Mouse (Mus musculus): ENCODE measurements around the gene Ddah1. TPM values are rescaled to one million over a fixed set of nuclear protein-coding genes. Genes with fewer than 3 reads are reported as not detected.
A peak's percentile ranks its signal among the peaks of the same experiment; 100 is the strongest.

The Ddah1 gene
- polyA plus RNA-seq, 1 experiment from 2014 or later, result 17.7 TPM

GRCm38 (mm10) chr3:145775862-145776261 lies 17.4 kb downstream of the Ddah1 start:
- H3K4me1 ChIP-seq (ENCODE audit: control insufficient read depth, insufficient read depth, low read length), result 0 out of 2 replicates have a peak, but pooled peaks cover 6% of the 10 kb centered on the region
- no peak overlapping the region for H3K4me3 ChIP-seq (replicated peaks; ENCODE audit: low read length)
- peak; percentile 35; the same call in 1 of the 2 replicates for ATAC-seq (ENCODE audit: insufficient read depth, low FRiP score)
- H3K9ac ChIP-seq (ENCODE audit: low read length), result no peak overlapping the region
- H3K27ac ChIP-seq (ENCODE audit: low read length), result no peak overlapping the region
- no peak overlapping the region for H3K4me2 ChIP-seq (ENCODE audit: low read depth, low read length)
- no peaks in the 10 kb centered on the region for H3K36me3 ChIP-seq (ENCODE audit: control insufficient read depth, insufficient read depth, low read length)
- H3K27me3 ChIP-seq (ENCODE audit: control insufficient read depth, insufficient read depth, low read length), result no peaks in the 10 kb centered on the region
- H3K9me3 ChIP-seq (replicated peaks; ENCODE audit: control insufficient read depth, low read length), result no peaks in the 10 kb centered on the region
- WGBS, result 72% methylated on average over 5 of the region's 5 CpGs

GRCm38 (mm10) chr3:145777006-145777405 lies 18.5 kb downstream of the Ddah1 start:
- Histone ChIP-seq H3K9ac (ENCODE audit: low read length) (no peak overlapping the region), H3K4me2 (ENCODE audit: low read depth, low read length) (no peak overlapping the region), H3K4me1 (ENCODE audit: control insufficient read depth, insufficient read depth, low read length) (0 out of 2 replicates have a peak, but pooled peaks cover 6% of the 10 kb centered on the region), H3K27ac (ENCODE audit: low read length) (no peak overlapping the region), H3K36me3 (ENCODE audit: control insufficient read depth, insufficient read depth, low read length) (no peaks in the 10 kb centered on the region), H3K27me3 (ENCODE audit: control insufficient read depth, insufficient read depth, low read length) (no peaks in the 10 kb centered on the region), H3K4me3 (replicated peaks; ENCODE audit: low read length) (no peak overlapping the region), H3K9me3 (replicated peaks; ENCODE audit: control insufficient read depth, low read length) (no peaks in the 10 kb centered on the region)
- WGBS, result 90% methylated on average over 15 of the region's 15 CpGs
- ATAC-seq (ENCODE audit: insufficient read depth, low FRiP score), result no peak

- no peak for ATAC-seq (ENCODE audit: insufficient read depth, low FRiP score)
- H3K9me3 ChIP-seq (replicated peaks; ENCODE audit: control insufficient read depth, low read length), result no peaks in the 10 kb centered on the region
- H3K4me1 ChIP-seq (ENCODE audit: control insufficient read depth, insufficient read depth, low read length), result 0 out of 2 replicates have a peak, but pooled peaks cover 6% of the 10 kb centered on the region
- WGBS, result 75% methylated on average over 6 of the region's 6 CpGs
- H3K36me3 ChIP-seq (ENCODE audit: control insufficient read depth, insufficient read depth, low read length), result no peaks in the 10 kb centered on the region
- no peaks in the 10 kb centered on the region for H3K27me3 ChIP-seq (ENCODE audit: control insufficient read depth, insufficient read depth, low read length)
- no peak overlapping the region for H3K4me3 ChIP-seq (replicated peaks; ENCODE audit: low read length)
- no peak overlapping the region for H3K9ac ChIP-seq (ENCODE audit: low read length)
- no peak overlapping the region for H3K4me2 ChIP-seq (ENCODE audit: low read depth, low read length)
- no peak overlapping the region for H3K27ac ChIP-seq (ENCODE audit: low read length)
Observed at GRCm38 (mm10) chr3:145778406-145778922, 20.0 kb downstream of the Ddah1 start.

GRCm38 (mm10) chr3:145779279-145779973 lies 21.0 kb downstream of the Ddah1 start:
- 0 out of 2 replicates have a peak, but pooled peaks cover 6% of the 10 kb centered on the region for H3K4me1 ChIP-seq (ENCODE audit: control insufficient read depth, insufficient read depth, low read length)
- no peaks in the 10 kb centered on the region for H3K9me3 ChIP-seq (replicated peaks; ENCODE audit: control insufficient read depth, low read length)
- H3K27ac ChIP-seq (ENCODE audit: low read length), result peak overlapping the region; percentile 12; the same call in 1 of the 2 replicates
- H3K4me2 ChIP-seq (ENCODE audit: low read depth, low read length), result no peak overlapping the region
- H3K4me3 ChIP-seq (replicated peaks; ENCODE audit: low read length), result no peak overlapping the region
- WGBS, result 29% methylated on average over 5 of the region's 5 CpGs
- no peaks in the 10 kb centered on the region for H3K36me3 ChIP-seq (ENCODE audit: control insufficient read depth, insufficient read depth, low read length)
- no peaks in the 10 kb centered on the region for H3K27me3 ChIP-seq (ENCODE audit: control insufficient read depth, insufficient read depth, low read length)
- H3K9ac ChIP-seq (ENCODE audit: low read length), result no peak overlapping the region
- no peak for ATAC-seq (ENCODE audit: insufficient read depth, low FRiP score)

GRCm38 (mm10) chr3:145780784-145781442 lies 22.4 kb downstream of the Ddah1 start:
- Histone ChIP-seq H3K4me1 (ENCODE audit: control insufficient read depth, insufficient read depth, low read length) (0 out of 2 replicates have a peak, but pooled peaks cover 6% of the 10 kb centered on the region), H3K27ac (ENCODE audit: low read length) (no peak overlapping the region), H3K9ac (ENCODE audit: low read length) (no peak overlapping the region), H3K36me3 (ENCODE audit: control insufficient read depth, insufficient read depth, low read length) (no peaks in the 10 kb centered on the region), H3K27me3 (ENCODE audit: control insufficient read depth, insufficient read depth, low read length) (no peaks in the 10 kb centered on the region), H3K4me2 (ENCODE audit: low read depth, low read length) (no peak overlapping the region), H3K9me3 (replicated peaks; ENCODE audit: control insufficient read depth, low read length) (no peaks in the 10 kb centered on the region), H3K4me3 (replicated peaks; ENCODE audit: low read length) (no peak overlapping the region)
- WGBS, result 57% methylated on average over 14 of the region's 14 CpGs
- peak; percentile 70 for ATAC-seq (ENCODE audit: insufficient read depth, low FRiP score)

GRCm38 (mm10) chr3:145785244-145785643 lies 26.8 kb downstream of the Ddah1 start:
- H3K4me2 ChIP-seq (ENCODE audit: low read depth, low read length), result no peak overlapping the region
- no peaks in the 10 kb centered on the region for H3K36me3 ChIP-seq (ENCODE audit: control insufficient read depth, insufficient read depth, low read length)
- 0 out of 2 replicates have a peak, but pooled peaks cover 3% of the 10 kb centered on the region for H3K4me1 ChIP-seq (ENCODE audit: control insufficient read depth, insufficient read depth, low read length)
- no peak overlapping the region for H3K27ac ChIP-seq (ENCODE audit: low read length)
- no peaks in the 10 kb centered on the region for H3K9me3 ChIP-seq (replicated peaks; ENCODE audit: control insufficient read depth, low read length)
- ATAC-seq (ENCODE audit: insufficient read depth, low FRiP score), result no peak
- WGBS, result 64% methylated on average over 7 of the region's 7 CpGs
- no peak overlapping the region for H3K9ac ChIP-seq (ENCODE audit: low read length)
- no peaks in the 10 kb centered on the region for H3K27me3 ChIP-seq (ENCODE audit: control insufficient read depth, insufficient read depth, low read length)
- no peak overlapping the region for H3K4me3 ChIP-seq (replicated peaks; ENCODE audit: low read length)

- Histone ChIP-seq H3K4me3 (replicated peaks; ENCODE audit: low read length) (no peak overlapping the region), H3K36me3 (ENCODE audit: control insufficient read depth, insufficient read depth, low read length) (no peaks in the 10 kb centered on the region), H3K4me2 (ENCODE audit: low read depth, low read length) (no peak overlapping the region), H3K9ac (ENCODE audit: low read length) (no peak overlapping the region), H3K27ac (ENCODE audit: low read length) (no peak overlapping the region), H3K9me3 (replicated peaks; ENCODE audit: control insufficient read depth, low read length) (no peaks in the 10 kb centered on the region), H3K4me1 (ENCODE audit: control insufficient read depth, insufficient read depth, low read length) (0 out of 2 replicates have a peak, but pooled peaks cover 14% of the 10 kb centered on the region), H3K27me3 (ENCODE audit: control insufficient read depth, insufficient read depth, low read length) (no peaks in the 10 kb centered on the region)
- no peak for ATAC-seq (ENCODE audit: insufficient read depth, low FRiP score)
- 78% methylated on average over 9 of the region's 9 CpGs for whole genome bisulfite sequencing
Observed at GRCm38 (mm10) chr3:145787303-145787702, 28.8 kb downstream of the Ddah1 start.

GRCm38 (mm10) chr3:145789114-145789513 lies 30.6 kb downstream of the Ddah1 start:
- H3K4me3 ChIP-seq (replicated peaks; ENCODE audit: low read length), result no peak overlapping the region
- no peak overlapping the region for H3K27ac ChIP-seq (ENCODE audit: low read length)
- no peak overlapping the region for H3K9ac ChIP-seq (ENCODE audit: low read length)
- H3K4me1 ChIP-seq (ENCODE audit: control insufficient read depth, insufficient read depth, low read length), result peaks cover 19% of the 10 kb centered on the region; the same call in 1 of the 2 replicates
- WGBS, result 85% methylated on average over 7 of the region's 7 CpGs
- no peaks in the 10 kb centered on the region for H3K36me3 ChIP-seq (ENCODE audit: control insufficient read depth, insufficient read depth, low read length)
- H3K9me3 ChIP-seq (replicated peaks; ENCODE audit: control insufficient read depth, low read length), result no peaks in the 10 kb centered on the region
- ATAC-seq (ENCODE audit: insufficient read depth, low FRiP score), result no peak
- no peak overlapping the region for H3K4me2 ChIP-seq (ENCODE audit: low read depth, low read length)
- H3K27me3 ChIP-seq (ENCODE audit: control insufficient read depth, insufficient read depth, low read length), result no peaks in the 10 kb centered on the region

- H3K4me3 ChIP-seq (replicated peaks; ENCODE audit: low read length), result no peak overlapping the region
- 63% methylated on average over 3 of the region's 3 CpGs for WGBS
- no peaks in the 10 kb centered on the region for H3K36me3 ChIP-seq (ENCODE audit: control insufficient read depth, insufficient read depth, low read length)
- no peaks in the 10 kb centered on the region for H3K27me3 ChIP-seq (ENCODE audit: control insufficient read depth, insufficient read depth, low read length)
- no peak for ATAC-seq (ENCODE audit: insufficient read depth, low FRiP score)
- no peaks in the 10 kb centered on the region for H3K9me3 ChIP-seq (replicated peaks; ENCODE audit: control insufficient read depth, low read length)
- H3K9ac ChIP-seq (ENCODE audit: low read length), result no peak overlapping the region
- H3K4me1 ChIP-seq (ENCODE audit: control insufficient read depth, insufficient read depth, low read length), result peaks cover 19% of the 10 kb centered on the region; the same call in 1 of the 2 replicates
- no peak overlapping the region for H3K27ac ChIP-seq (ENCODE audit: low read length)
- H3K4me2 ChIP-seq (ENCODE audit: low read depth, low read length), result no peak overlapping the region
Observed at GRCm38 (mm10) chr3:145790233-145790632, 31.8 kb downstream of the Ddah1 start.
